9 mouse cellular contexts compared by ENCODE assay signal in the genomic region with DNA sequence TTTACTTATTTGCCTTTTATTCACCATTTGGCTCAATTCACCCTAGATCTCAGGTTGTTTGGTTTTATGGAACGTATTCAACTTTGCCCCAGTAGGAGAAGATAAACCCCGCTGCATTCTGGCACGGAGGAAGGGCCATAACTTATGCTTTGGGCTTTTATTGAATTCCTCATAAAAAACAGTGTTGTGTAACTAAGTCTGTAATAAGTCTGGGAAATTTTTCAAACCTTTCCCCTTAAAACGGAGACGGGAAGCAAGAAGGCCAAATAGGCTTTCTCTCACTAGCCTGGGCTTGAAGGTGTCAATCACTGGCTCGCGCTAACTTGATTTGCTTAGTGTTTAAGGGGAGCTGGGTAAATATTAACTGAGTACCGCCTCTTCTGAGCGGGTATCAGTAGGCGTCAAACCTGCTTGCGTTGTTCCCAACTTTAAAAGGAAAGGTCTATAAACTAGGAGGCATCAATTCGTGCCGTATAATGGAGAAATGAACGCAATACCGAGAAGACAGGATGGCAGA. TPM values are rescaled to one million over a fixed set of nuclear protein-coding genes. Genes with fewer than 3 reads are reported as not detected.
DNase-seq lines count a peak whose midpoint lies in the region; ATAC-seq and TF ChIP-seq lines count a peak whose summit lies in the region.
"Had no signal": no experiment of that assay in that cellular context is flagged by ENCODE, and none has a peak within 500 bp of the region (broad histone marks: within the 10 kb centered on the region; RNA-seq: fewer than 3 reads in every experiment).

No protein-coding gene starts in this region.

- no peaks in the 10 kb centered on the region for H3K9me3 ChIP-seq in hindbrain, embryonic 15.5 days
- no peaks in the 10 kb centered on the region for H3K9me3 ChIP-seq in hindbrain, embryonic 10.5 days
- H3K9me3 ChIP-seq in embryonic facial prominence, embryonic 14.5 days (ENCODE audit: control insufficient read depth, low read length): no peaks in the 10 kb centered on the region
- no peaks in the 10 kb centered on the region for H3K9me3 ChIP-seq in intestine, embryonic 15.5 days
- H3K9me3 ChIP-seq in liver, embryonic 14.5 days (ENCODE audit: control insufficient read depth, low read length): no peaks in the 10 kb centered on the region
- H3K9me3 ChIP-seq: midbrain, embryonic 12.5 days had no signal

- H3K9ac ChIP-seq in hindbrain, embryonic 15.5 days: no peak overlapping the region
- no peak overlapping the region for H3K9ac ChIP-seq in embryonic facial prominence, embryonic 14.5 days (ENCODE audit: low read depth, low read length)
- H3K9ac ChIP-seq in intestine, embryonic 15.5 days: 0 out of 2 replicates have a peak overlapping the region, but pooled peaks have one; percentile 17
- H3K9ac ChIP-seq in liver, embryonic 14.5 days (replicated peaks): no peak overlapping the region
- H3K9ac ChIP-seq: midbrain, embryonic 12.5 days had no signal

- no peak for TF ChIP-seq EP300 in liver, embryonic 14.5 days (IDR thresholded peaks at IDR 0.05; ENCODE audit: low read depth)

- no peaks in the 10 kb centered on the region for H3K4me1 ChIP-seq in hindbrain, embryonic 15.5 days (replicated peaks)
- H3K4me1 ChIP-seq in hindbrain, embryonic 10.5 days (replicated peaks): no peaks in the 10 kb centered on the region
- peaks cover 8% of the 10 kb centered on the region; the same call in 1 of the 2 replicates for H3K4me1 ChIP-seq in embryonic facial prominence, embryonic 14.5 days (ENCODE audit: control insufficient read depth, insufficient read depth, low read length)
- H3K4me1 ChIP-seq in intestine, embryonic 15.5 days (replicated peaks): no peaks in the 10 kb centered on the region; the same call in 1 of the 2 replicates
- no peaks in the 10 kb centered on the region for H3K4me1 ChIP-seq in liver, embryonic 14.5 days (replicated peaks; ENCODE audit: control insufficient read depth in 2 of 2, insufficient read depth in 2 of 2, low read length in 1 of 2)
- H3K4me1 ChIP-seq: midbrain, embryonic 12.5 days had no signal

- no peak overlapping the region for H3K27ac ChIP-seq in hindbrain, embryonic 15.5 days (replicated peaks)
- no peak overlapping the region for H3K27ac ChIP-seq in hindbrain, embryonic 10.5 days
- no peak overlapping the region for H3K27ac ChIP-seq in embryonic facial prominence, embryonic 14.5 days (replicated peaks; ENCODE audit: low read depth, low read length)
- peak overlapping the region; percentile 48; the same call in 1 of the 2 replicates for H3K27ac ChIP-seq in intestine, embryonic 15.5 days
- H3K27ac ChIP-seq in liver, embryonic 14.5 days: no peak overlapping the region
- H3K27ac ChIP-seq: midbrain, embryonic 12.5 days had no signal

- no peaks in the 10 kb centered on the region for H3K36me3 ChIP-seq in hindbrain, embryonic 15.5 days
- no peaks in the 10 kb centered on the region for H3K36me3 ChIP-seq in hindbrain, embryonic 10.5 days
- H3K36me3 ChIP-seq in embryonic facial prominence, embryonic 14.5 days (ENCODE audit: control insufficient read depth, insufficient read depth, low read length): no peaks in the 10 kb centered on the region
- H3K36me3 ChIP-seq in intestine, embryonic 15.5 days: no peaks in the 10 kb centered on the region
- no peaks in the 10 kb centered on the region for H3K36me3 ChIP-seq in liver, embryonic 14.5 days (replicated peaks; ENCODE audit: control insufficient read depth, insufficient read depth, low read depth)
- H3K36me3 ChIP-seq: midbrain, embryonic 12.5 days had no signal

- no peaks in the 10 kb centered on the region for H3K27me3 ChIP-seq in hindbrain, embryonic 15.5 days
- H3K27me3 ChIP-seq in hindbrain, embryonic 10.5 days (ENCODE audit: insufficient read depth, poor library complexity, severe bottlenecking): no peaks in the 10 kb centered on the region
- H3K27me3 ChIP-seq in embryonic facial prominence, embryonic 14.5 days (replicated peaks; ENCODE audit: control insufficient read depth, insufficient read depth, low read length): no peaks in the 10 kb centered on the region
- no peaks in the 10 kb centered on the region for H3K27me3 ChIP-seq in intestine, embryonic 15.5 days (replicated peaks)
- no peaks in the 10 kb centered on the region for H3K27me3 ChIP-seq in liver, embryonic 14.5 days (ENCODE audit: control insufficient read depth, insufficient read depth, low read length)
- H3K27me3 ChIP-seq: midbrain, embryonic 12.5 days had no signal

- DNase-seq in hindbrain, embryonic 10.5 days (ENCODE audit: low spot score): no peak
- DNase-seq in embryonic facial prominence, embryonic 14.5 days (ENCODE audit: low spot score): no peak
- no peak for DNase-seq in liver, embryonic 14.5 days (ENCODE audit: low read depth in 3 of 3, low spot score in 3 of 3)
- DNase-seq in layer of hippocampus, adult 11-12 months (ENCODE audit: low spot score): no peak
- DNase-seq in layer of hippocampus, adult 9-11 months: no peak
- no peak for DNase-seq in frontal cortex, postnatal 25 days (ENCODE audit: low spot score in 2 of 2)

- 43% methylated on average over 15 of the region's 15 CpGs for WGBS in hindbrain, embryonic 15.5 days
- WGBS in hindbrain, embryonic 10.5 days: 51% methylated on average over 15 of the region's 15 CpGs
- 51% methylated on average over 15 of the region's 15 CpGs for WGBS in embryonic facial prominence, embryonic 14.5 days
- 29% methylated on average over 15 of the region's 15 CpGs for WGBS in intestine, embryonic 15.5 days
- 46% methylated on average over 15 of the region's 15 CpGs for WGBS in liver, embryonic 14.5 days (ENCODE audit: insufficient replicate concordance)

- peak overlapping the region; percentile 18; the same call in 1 of the 2 replicates for H3K4me2 ChIP-seq in hindbrain, embryonic 15.5 days
- peak overlapping the region; percentile 41 for H3K4me2 ChIP-seq in embryonic facial prominence, embryonic 14.5 days (ENCODE audit: low read depth, low read length)
- peak overlapping the region; percentile 53 for H3K4me2 ChIP-seq in intestine, embryonic 15.5 days (replicated peaks)
- H3K4me2 ChIP-seq in liver, embryonic 14.5 days (ENCODE audit: low read depth): peak overlapping the region; percentile 37
- H3K4me2 ChIP-seq: midbrain, embryonic 12.5 days had no signal

- ATAC-seq in hindbrain, embryonic 15.5 days (ENCODE audit: low FRiP score, low read depth): no peak
- peak; percentile 10; the same call in 1 of the 2 replicates for ATAC-seq in embryonic facial prominence, embryonic 14.5 days (ENCODE audit: low read depth)
- ATAC-seq in intestine, embryonic 15.5 days: peak; percentile 93
- no peak for ATAC-seq in liver, embryonic 14.5 days (ENCODE audit: insufficient read depth)

- no peak for TF ChIP-seq CTCF in liver, embryonic 14.5 days (IDR thresholded peaks at IDR 0.05; ENCODE audit: low read depth)

- H3K4me3 ChIP-seq in hindbrain, embryonic 15.5 days: no peak overlapping the region
- H3K4me3 ChIP-seq in hindbrain, embryonic 10.5 days: no peak overlapping the region
- H3K4me3 ChIP-seq in embryonic facial prominence, embryonic 14.5 days (ENCODE audit: low read depth, low read length): no peak overlapping the region
- H3K4me3 ChIP-seq in intestine, embryonic 15.5 days (replicated peaks): peak overlapping the region; percentile 25
- peak overlapping the region in 1 of 2 experiments; percentile 32; a peak in 1 of 4 replicates for H3K4me3 ChIP-seq in liver, embryonic 14.5 days (ENCODE audit: insufficient read depth in 1 of 2, low read depth in 2 of 2, low read length in 2 of 2)
- H3K4me3 ChIP-seq: midbrain, embryonic 12.5 days had no signal

RNA-seq across cellular contexts. Expression of a gene that starts 31.2 kb away (rescaled TPM):
- polyA plus RNA-seq in hindbrain, embryonic 15.5 days (2015; fragmentation: Nextera tagmentation; extraction: Ambion mirVana): 77.9 and 99.6 TPM in 2 replicates
- polyA plus RNA-seq in hindbrain, embryonic 10.5 days (2016; fragmentation: Nextera tagmentation; extraction: Ambion mirVana): 410 and 491 TPM in 2 replicates
- 397 and 436 TPM in 2 replicates for polyA plus RNA-seq in embryonic facial prominence, embryonic 14.5 days (2014; fragmentation: Nextera tagmentation; extraction: Ambion mirVana)
- 414 and 444 TPM in 2 replicates for polyA plus RNA-seq in intestine, embryonic 15.5 days (2015; fragmentation: Nextera tagmentation; extraction: Ambion mirVana)
- polyA plus RNA-seq in liver, embryonic 14.5 days (2012; rRNA removed): 140 and 273 TPM in 2 replicates
- polyA plus RNA-seq in liver, embryonic 14.5 days (2014; fragmentation: Nextera tagmentation; extraction: Ambion mirVana): 353 and 360 TPM in 2 replicates

Comparison
In these comparisons a context has a peak if more than half of its experiments do, and no peak if none do; other contexts are left out.
1. ATAC-seq: peak in embryonic facial prominence, embryonic 14.5 days (single experiment) and intestine, embryonic 15.5 days (single experiment); none in hindbrain, embryonic 15.5 days (single experiment) and liver, embryonic 14.5 days (single experiment).
2. Peak in every context shown above with its lines, with median percentiles within 50 percentile points of each other: H3K4me2 ChIP-seq.